Mouse (Mus musculus) embryo, embryonic 9.5 days (tissue): ENCODE measurements at regions not wholly inside any gene's neighbourhood (a gene's known extent, or its start where the extent isn't known, plus 50 kb on each side); places are given as distances from the start of the nearest gene placed in this dataset.

Experiments
- DNase-seq: peaks from one replicate; pipeline ENCODE4 v3.0.0-alpha.2; 2017; ENCODE audit errors: extremely low spot score

DNA sequence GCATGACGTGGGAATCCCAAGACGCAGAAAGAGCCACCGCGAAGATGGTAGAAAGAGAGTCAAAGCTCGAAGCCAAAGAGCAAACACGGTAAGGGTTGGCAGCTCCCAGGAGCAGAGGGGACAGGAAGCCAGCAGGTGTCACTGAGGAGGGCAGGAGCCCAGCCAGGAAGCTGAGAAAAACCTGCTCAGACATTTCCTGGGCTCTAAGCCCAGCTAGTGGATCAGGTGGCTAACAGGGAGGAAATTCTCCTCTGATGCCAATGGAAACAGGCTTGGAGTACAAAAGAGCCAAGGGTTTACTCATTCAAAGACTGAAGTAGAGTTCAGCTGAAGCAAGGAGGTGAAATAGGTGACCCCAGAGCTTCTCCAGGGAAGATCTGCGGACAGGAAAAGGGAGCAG lies 368.9 kb downstream of the Nkx6-1 start:
- DNase-seq = no peak

GRCm38 (mm10) chr5:101294031-101294430 lies 370.8 kb downstream of the Nkx6-1 start:
- DNase-seq = no peak

- peak; percentile 54 for DNase-seq
Measured at GRCm38 (mm10) chr5:101288358-101288757, 376.4 kb downstream of the Nkx6-1 start.

DNA sequence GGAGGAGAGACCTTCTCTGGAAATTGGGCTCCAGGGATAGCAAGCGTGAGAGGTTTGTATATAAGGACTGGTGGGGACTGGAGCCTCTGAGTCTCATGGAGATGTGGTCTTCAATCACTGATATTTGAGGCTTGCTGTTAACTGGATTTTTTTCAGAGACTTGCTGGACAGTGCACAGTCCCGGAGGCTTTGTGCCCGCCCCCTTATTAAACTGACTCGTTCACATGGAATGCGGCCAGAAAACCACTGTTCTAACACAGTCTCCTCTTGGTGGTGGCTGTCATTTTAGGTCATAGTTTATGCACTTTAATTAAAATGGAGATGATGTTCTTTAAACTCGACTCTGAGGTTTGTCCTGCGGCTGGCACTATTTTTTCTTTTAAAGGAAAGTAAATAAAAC lies 378.9 kb downstream of the Nkx6-1 start:
- no peak for DNase-seq

DNA sequence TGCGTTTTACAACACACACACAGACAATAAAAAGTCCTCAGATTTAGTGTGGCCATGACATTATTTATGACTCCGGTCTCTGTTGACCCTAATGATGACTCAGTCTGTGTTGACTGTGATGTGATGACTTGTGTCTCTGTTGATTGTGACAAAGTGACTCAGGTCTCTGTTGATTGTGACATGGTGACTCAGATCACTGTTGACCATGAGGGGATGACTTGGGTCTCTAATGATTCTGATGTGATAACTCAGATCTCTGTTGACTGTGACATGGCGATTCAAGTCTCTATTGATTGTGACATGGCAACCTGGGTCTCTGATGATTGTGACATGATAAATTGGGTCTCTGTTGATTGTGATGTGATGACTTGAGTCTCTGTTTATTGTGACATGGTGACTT lies 405.0 kb downstream of the Gpat3 start:
- no peak for DNase-seq

DNA sequence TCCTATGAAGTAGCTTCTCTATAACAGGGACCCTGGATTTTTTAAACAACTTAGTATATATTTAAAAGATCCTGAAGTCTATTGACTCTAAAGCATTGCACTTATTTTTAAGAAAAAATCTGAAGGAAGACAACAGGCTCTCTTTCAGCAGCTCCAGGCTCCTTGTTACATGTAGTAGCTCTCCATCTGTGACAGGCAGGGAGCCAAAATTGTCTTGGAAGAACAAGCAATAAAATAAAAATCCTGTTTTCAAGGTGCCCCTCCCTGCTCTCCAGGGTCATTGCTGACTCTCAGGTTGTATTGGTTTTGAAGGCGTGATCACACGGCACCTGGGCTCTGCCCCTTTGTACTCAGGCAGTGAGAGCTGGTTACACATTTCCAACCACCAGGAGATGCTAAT lies 397.1 kb downstream of the Gpat3 start:
- no peak for DNase-seq

GRCm38 (mm10) chr5:101239298-101240118 lies 394.0 kb downstream of the Gpat3 start:
- no peak for DNase-seq

DNA sequence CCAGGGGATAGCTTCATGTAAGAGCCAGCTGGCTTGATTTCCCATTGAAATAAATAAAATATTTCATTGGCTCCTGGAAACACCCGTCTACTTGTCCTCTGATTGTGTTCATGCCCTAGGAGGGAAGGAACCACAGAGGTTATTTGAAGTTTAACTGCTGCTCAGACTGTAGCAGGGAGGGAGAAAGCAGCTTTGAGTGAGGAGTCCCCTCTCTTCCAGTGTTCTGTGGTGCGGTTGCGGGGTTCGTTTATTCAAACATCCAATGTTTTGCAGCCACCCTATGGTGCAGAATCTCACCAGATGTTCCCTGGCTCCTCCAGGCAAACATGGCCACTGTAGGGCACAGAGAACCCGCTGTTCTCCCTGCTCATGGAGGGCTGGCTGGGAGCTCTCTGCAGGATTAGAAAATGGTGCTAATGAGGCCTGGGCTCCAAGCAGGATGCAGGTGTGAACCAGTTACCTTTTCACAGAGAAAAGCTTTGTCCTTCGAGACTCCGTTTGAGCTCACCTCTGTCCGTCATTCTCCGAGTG lies 390.7 kb downstream of the Gpat3 start:
- no peak for DNase-seq

DNA sequence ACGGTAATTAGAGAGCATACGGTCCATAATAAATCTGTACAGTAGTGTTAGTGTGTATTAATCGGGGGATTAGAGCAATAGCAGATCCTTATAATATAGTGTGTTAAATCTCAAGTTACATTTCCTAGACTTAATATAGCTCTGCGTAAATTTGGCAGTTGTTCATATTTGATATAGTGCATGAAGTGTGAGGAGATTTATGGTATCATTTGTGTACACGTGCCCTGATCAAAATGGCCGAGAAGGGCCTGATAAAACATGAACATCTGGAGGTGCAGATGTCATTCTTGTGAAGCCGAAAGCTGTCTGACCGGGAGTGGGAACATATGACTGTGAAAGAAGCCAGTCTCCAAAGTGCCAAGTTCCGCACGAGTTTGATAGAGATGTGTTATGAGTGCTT lies 376.9 kb downstream of the Gpat3 start:
- DNase-seq = no peak

DNA sequence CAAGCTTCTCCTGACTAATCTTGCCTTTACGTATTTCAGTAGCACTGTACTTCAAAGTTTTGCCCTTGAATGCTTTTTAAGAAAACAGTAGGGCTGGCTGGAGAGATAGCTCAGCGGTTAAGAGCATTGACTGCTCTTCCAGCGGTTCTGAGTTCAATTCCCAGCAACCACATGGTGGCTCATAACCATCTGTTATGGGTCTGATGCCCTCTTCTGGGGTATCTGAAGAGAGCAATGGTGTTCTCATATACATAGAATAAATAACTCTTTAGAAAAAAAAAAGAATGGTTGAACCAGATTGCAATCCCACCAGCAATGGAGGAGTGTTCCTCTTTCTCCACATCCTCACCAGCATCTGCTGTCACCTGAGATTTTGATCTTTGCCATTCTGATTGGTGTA lies 372.6 kb downstream of the Gpat3 start:
- DNase-seq = no peak

GRCm38 (mm10) chr5:101216837-101217571 lies 371.5 kb downstream of the Gpat3 start:
- no peak for DNase-seq

GRCm38 (mm10) chr5:101211974-101212373 lies 366.5 kb downstream of the Gpat3 start:
- DNase-seq = no peak

GRCm38 (mm10) chr5:101208150-101208549 lies 362.6 kb downstream of the Gpat3 start:
- no peak for DNase-seq

DNA sequence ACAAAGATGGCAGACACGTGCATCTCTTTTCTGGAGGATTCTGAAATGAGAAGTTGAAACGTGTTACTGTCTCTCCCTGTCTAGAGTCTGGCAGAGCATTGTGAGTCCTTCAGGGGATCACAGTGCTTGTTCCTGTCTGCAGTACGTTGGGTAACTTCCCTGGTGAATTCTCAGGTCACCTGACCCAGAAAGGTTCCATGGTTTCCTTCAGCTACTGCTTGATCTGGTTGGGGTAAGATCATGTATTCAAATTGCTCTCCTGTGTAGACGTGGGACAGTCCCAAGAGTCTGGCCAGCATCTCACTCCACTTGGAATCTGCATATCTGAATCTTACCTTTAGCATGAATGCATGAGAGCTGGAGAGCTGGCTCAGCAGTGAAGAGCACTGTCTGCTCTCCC lies 350.0 kb downstream of the Gpat3 start:
- no peak for DNase-seq

DNA sequence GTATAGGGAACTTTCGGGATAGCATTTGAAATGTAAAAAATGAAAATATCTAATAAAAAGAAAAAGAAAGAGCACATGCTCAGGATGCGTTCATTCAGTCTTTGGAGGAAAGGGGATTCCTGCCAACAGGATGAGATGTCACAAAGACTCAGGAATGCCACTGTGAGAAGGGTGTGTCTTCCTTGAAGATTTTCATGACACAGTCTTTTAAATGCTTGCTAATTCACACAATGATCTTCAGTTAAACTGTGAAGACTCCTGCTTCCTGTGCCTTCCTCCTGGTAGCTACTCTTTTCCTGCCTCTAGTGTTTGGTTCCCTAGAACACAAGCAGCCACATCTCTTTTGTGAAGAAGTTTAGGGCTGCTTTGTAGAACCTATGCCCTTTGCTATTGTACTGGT lies 345.5 kb downstream of the Gpat3 start:
- DNase-seq = no peak

GRCm38 (mm10) chr5:101173183-101173582 lies 327.7 kb downstream of the Gpat3 start:
- no peak for DNase-seq

DNA sequence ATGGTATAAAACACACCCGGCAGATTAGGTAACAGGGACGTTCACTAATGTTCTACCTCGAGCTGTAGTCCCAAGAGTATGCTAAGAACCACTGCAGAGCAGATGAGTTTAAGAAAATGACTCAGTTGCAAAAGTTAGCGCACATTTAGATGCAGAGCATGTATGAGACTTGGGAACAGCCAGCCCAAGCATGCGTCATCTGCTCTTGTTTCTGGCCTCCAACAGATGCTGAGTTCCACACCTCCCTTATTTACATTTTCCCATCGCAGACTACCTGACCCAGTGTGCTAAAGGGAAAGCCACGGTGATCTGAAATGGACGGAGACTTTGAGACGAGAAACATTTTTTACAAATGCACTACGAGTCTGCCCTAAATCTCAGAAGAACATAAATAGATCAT lies 327.3 kb downstream of the Gpat3 start:
- DNase-seq = no peak

GRCm38 (mm10) chr5:101169074-101169473 lies 323.6 kb downstream of the Gpat3 start:
- no peak for DNase-seq

DNA sequence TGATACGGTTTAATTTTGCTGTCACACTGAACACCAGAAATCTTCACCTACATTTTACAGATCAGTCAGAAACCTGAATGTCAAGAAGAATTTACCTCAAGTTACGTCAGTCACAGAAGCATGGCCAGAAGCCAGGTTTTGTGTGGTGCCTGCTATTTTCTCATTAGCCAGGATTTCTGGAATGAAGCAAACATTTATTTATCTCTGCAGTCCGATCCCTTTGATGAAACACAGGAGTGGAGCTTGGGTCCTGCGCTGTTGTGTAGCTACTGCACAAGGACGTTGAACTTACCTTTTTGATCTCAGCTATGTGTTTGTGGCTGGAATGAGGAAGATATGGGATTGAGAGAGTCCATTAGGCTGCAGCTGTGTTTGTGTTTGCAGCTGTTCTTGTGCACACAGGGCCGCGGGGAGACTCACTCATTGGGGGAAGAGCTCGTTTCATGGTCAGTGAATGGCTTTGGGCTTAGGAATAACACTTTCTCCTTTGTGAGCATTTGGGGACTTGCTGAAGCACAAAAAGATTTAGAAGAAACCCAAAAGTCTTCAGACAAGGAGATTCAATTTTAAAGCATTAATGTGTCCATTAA lies 318.2 kb downstream of the Gpat3 start:
- DNase-seq = peak; percentile 17

- peak; percentile 18 for DNase-seq
Measured at GRCm38 (mm10) chr5:101163112-101163511, 317.6 kb downstream of the Gpat3 start.

DNA sequence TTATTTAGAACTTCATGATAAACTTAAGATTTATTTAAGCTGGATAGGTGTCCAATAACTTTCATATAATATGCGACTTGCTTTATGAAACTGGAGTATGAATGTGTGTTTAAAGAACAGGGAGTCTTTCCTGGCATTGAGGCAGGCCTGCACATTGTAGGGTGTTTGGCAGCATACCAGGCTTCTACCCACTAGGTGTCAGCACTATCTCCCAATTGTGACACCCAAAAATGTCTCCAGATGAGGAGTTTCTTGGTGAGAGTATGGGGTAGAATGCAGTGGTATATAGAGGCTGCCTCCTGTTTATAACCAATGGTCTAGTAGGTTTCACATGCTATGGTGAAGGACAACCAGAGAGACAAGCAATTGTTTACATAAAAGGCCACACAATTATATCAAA lies 311.9 kb downstream of the Gpat3 start:
- no peak for DNase-seq

DNA sequence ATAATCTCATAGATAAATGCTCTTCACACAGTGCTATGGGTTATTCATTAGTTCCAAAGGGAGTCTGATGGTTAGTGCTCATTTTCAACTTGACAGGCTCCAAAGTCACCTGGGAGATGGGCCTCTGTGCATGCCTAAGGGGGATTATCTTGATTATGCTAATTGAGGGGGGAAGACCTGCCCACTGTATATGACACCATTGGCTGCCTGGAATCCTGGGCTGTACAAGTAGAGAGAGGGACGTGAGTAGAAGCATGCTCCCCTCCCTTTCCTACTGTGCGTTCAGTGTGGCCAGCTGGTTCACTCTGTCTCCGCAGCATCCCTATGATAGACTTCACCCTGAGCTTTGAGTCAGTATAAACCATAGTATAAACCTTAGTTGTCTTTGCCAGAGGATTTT lies 300.8 kb downstream of the Gpat3 start:
- no peak for DNase-seq
